Mouse (Mus musculus) MEL (cell line): ENCODE results near the gene Chd1. TPM values are rescaled to one million over a fixed set of nuclear protein-coding genes. Genes with fewer than 3 reads are reported as not detected.
A peak's percentile ranks its signal among the peaks of the same experiment; 100 is the strongest.

ENCODE experiments used
- DNase-seq: peaks from one replicate; pipeline ENCODE4 v3.0.0; 2011; ENCODE audit warnings: low read depth, low spot score
- H3K27ac ChIP-seq: 2 replicates; pipeline ENCODE4 v1.5.1; 2012; ENCODE audit warnings: low read depth, mild to moderate bottlenecking, control low read depth, low read length, moderate library complexity; ENCODE audit not compliant: control insufficient read depth
- H3K27me3 ChIP-seq, 2 experiments: fragments of 150-350 bp in 1 of 2; sonication (generic) in 1 of 2; 2 replicates each; pipeline ENCODE4 v1.6.1; 2012; ENCODE audit warnings: low read length in 2 of 2, mild to moderate bottlenecking in 2 of 2, improper control_type of control experiment in 1 of 2, moderate library complexity in 1 of 2; ENCODE audit not compliant: insufficient read depth in 2 of 2, control insufficient read depth in 1 of 2
- H3K36me3 ChIP-seq, 2 experiments: 2 replicates each; pipeline ENCODE4 v1.6.1; 2012 to 2014; ENCODE audit warnings: low read length in 2 of 2, improper control_type of control experiment in 1 of 2, inconsistent platforms in 1 of 2, mild to moderate bottlenecking in 1 of 2; ENCODE audit not compliant: insufficient read depth in 2 of 2, control insufficient read depth in 1 of 2
- H3K4me1 ChIP-seq, 2 experiments: fragments of 150-350 bp in 1 of 2; sonication (generic) in 1 of 2; 2 replicates each; pipeline ENCODE4 v1.6.1; 2012; ENCODE audit warnings: low read length in 2 of 2, improper control_type of control experiment in 1 of 2, mild to moderate bottlenecking in 1 of 2; ENCODE audit not compliant: insufficient read depth in 2 of 2, control insufficient read depth in 1 of 2
- H3K4me3 ChIP-seq, 2 experiments: fragments of 150-350 bp in 1 of 2; sonication (generic) in 1 of 2; 2 replicates each; pipeline ENCODE4 v1.5.1; 2012; ENCODE audit warnings: low read depth in 2 of 2, low read length in 2 of 2, mild to moderate bottlenecking in 2 of 2, moderate library complexity in 2 of 2, control low read depth in 1 of 2, improper control_type of control experiment in 1 of 2; ENCODE audit not compliant: control insufficient read depth in 1 of 2, insufficient read depth in 1 of 2
- H3K79me2 ChIP-seq: 2 replicates; pipeline ENCODE4 v1.6.1; 2012; ENCODE audit warnings: mild to moderate bottlenecking, low read length, moderate library complexity; ENCODE audit not compliant: control insufficient read depth, poor library complexity, insufficient read depth
- H3K9ac ChIP-seq: 2 replicates; pipeline ENCODE4 v1.6.1; 2012; ENCODE audit warnings: low read depth, mild to moderate bottlenecking, control low read depth, low read length, moderate library complexity; ENCODE audit not compliant: control insufficient read depth, poor library complexity, severe bottlenecking
- H3K9me3 ChIP-seq: fragments of 150-350 bp; sonication (generic); replicated peaks from 2 replicates; pipeline ENCODE4 v1.6.1; 2012; ENCODE audit warnings: mild to moderate bottlenecking, low read length, improper control_type of control experiment, moderate library complexity; ENCODE audit not compliant: insufficient read depth
- BHLHE40 ChIP-seq: IDR thresholded peaks from 2 replicates; pipeline ENCODE4 v1.6.1; 2012; ENCODE audit warnings: low read depth, mild to moderate bottlenecking, inconsistent platforms, low read length, improper control_type of control experiment, borderline replicate concordance
- ELF1 ChIP-seq: IDR thresholded peaks from 2 replicates; pipeline ENCODE4 v1.6.1; 2014; ENCODE audit warnings: low read depth, mild to moderate bottlenecking, inconsistent platforms, low read length, improper control_type of control experiment, moderate library complexity
- EP300 ChIP-seq, 2 experiments: IDR thresholded peaks; 2 replicates each; pipeline ENCODE4 v1.6.1; 2011; ENCODE audit warnings: improper control_type of control experiment in 2 of 2, low read length in 2 of 2, low read depth in 1 of 2, mild to moderate bottlenecking in 1 of 2
- KAT2A ChIP-seq: conservative IDR thresholded peaks from 2 replicates; pipeline ENCODE4 v1.6.1; 2012; ENCODE audit warnings: low read depth, low read length, improper control_type of control experiment, inconsistent platforms
- MAFK ChIP-seq: IDR thresholded peaks from 2 replicates; pipeline ENCODE4 v1.6.1; 2011; ENCODE audit warnings: low read depth, mild to moderate bottlenecking, low read length, improper control_type of control experiment, borderline replicate concordance
- MAZ ChIP-seq: IDR thresholded peaks from 2 replicates; pipeline ENCODE4 v1.6.1; 2012; ENCODE audit warnings: low read depth, mild to moderate bottlenecking, inconsistent platforms, low read length, improper control_type of control experiment
- MYB ChIP-seq: IDR thresholded peaks from 2 replicates; pipeline ENCODE4 v1.6.1; 2011; ENCODE audit warnings: mild to moderate bottlenecking, low read depth, low read length, improper control_type of control experiment
- POLR2AphosphoS2 ChIP-seq: IDR thresholded peaks from 2 replicates; pipeline ENCODE4 v1.6.1; 2011; ENCODE audit warnings: low read length, improper control_type of control experiment
- POLR2AphosphoS5 ChIP-seq: IDR thresholded peaks from 2 replicates; pipeline ENCODE4 v1.6.1; 2012; ENCODE audit warnings: low read depth, borderline replicate concordance, mild to moderate bottlenecking, inconsistent platforms, low read length, moderate library complexity, mixed read lengths
- TCF12 ChIP-seq: IDR thresholded peaks from 2 replicates; pipeline ENCODE4 v1.6.1; 2014; ENCODE audit warnings: low read depth, mild to moderate bottlenecking, inconsistent platforms, low read length, improper control_type of control experiment, moderate library complexity
- UBTF ChIP-seq: IDR thresholded peaks from 2 replicates; pipeline ENCODE4 v1.6.1; 2012; ENCODE audit warnings: low read depth, mild to moderate bottlenecking, inconsistent platforms, low read length, improper control_type of control experiment, moderate library complexity, borderline replicate concordance; ENCODE audit not compliant: insufficient read depth
- USF2 ChIP-seq, 2 experiments: IDR thresholded peaks; 2 replicates each; pipeline ENCODE4 v1.6.1; 2011 to 2012; ENCODE audit warnings: improper control_type of control experiment in 2 of 2, low read length in 2 of 2, borderline replicate concordance in 1 of 2, inconsistent platforms in 1 of 2, low read depth in 1 of 2, mild to moderate bottlenecking in 1 of 2; ENCODE audit not compliant: insufficient read depth in 1 of 2
- polyA plus RNA-seq, 2 experiments: library from polyadenylated mRNA; stranded (reverse) in 1 of 2; unstranded in 1 of 2; fragments of >175 nt in 1 of 2; fragments of >200 nt in 1 of 2; gene quantifications; 2 replicates each; pipeline versions ENCODE4 v1.2.1 to v1.2.4; 2012; ENCODE audit warnings: low replicate concordance in 2 of 2, low read depth in 1 of 2; ENCODE audit not compliant: insufficient read length in 2 of 2, insufficient read depth in 1 of 2, missing spikeins in 1 of 2
- total RNA-seq: library from RNA; depleted of rRNA; stranded (reverse); fragments of 300-350 nt; gene quantifications from 2 replicates; pipeline ENCODE4 v1.2.3, GENCODE M21; 2012

Gene Chd1
- total and polyA plus RNA-seq, 3 experiments: 31.1 to 164 (median 48.8) TPM

DNA sequence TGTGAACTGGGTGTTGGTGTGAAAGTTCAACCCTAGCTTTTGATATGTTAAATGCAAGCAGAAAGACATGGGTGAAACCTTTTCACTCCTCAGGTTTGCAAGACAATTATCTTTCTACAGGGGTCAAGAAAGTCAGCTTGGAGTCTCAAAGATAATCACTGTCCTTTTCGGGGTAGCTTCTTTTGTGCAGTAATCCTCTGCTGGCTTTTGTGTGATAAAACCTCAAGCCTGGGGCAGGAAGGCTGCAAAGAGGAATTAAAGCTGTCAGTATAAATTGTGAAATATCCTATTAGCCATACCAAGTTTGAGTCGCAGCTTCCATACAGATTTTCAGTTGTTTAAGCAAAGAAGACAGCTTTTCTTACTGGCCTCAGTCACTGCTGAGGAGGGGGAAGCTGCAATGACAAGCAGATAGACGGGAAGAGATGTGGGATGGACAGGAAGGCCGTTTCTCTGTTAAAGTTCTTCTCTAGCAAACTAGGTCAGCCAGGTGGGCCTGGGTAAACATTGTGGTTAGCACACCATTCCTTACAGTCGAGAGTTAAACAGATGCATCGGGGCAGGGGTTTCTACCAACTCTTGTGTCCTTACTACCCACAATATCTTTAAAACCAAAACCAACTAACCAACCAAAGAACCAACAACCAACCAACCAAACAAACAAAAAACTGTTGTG lies 26.7 kb upstream of the Chd1 start:
- H3K79me2 ChIP-seq: no peaks in the 10 kb centered on the region
- no peaks in the 10 kb centered on the region for H3K9me3 ChIP-seq
- no peaks in the 10 kb centered on the region for H3K27me3 ChIP-seq
- TF ChIP-seq TCF12 (no peak), UBTF (no peak), ELF1 (no peak), USF2 (IDR thresholded peaks at IDR 0.05; ENCODE audit: borderline replicate concordance in 1 of 2, insufficient read depth in 1 of 2, low read depth in 1 of 2, low read length in 2 of 2) (no peak), BHLHE40 (no peak), POLR2AphosphoS5 (no peak), MYB (no peak), MAZ (no peak)
- TF ChIP-seq, all 39 proteins: peak for 0
- Histone ChIP-seq H3K27ac (no peak overlapping the region), H3K4me3 (no peak overlapping the region), H3K36me3 (no peaks in the 10 kb centered on the region), H3K4me1 (no peaks in the 10 kb centered on the region; a peak in 1 of 4 replicates), H3K9ac (no peak overlapping the region)
- DNase-seq: no peak

DNA sequence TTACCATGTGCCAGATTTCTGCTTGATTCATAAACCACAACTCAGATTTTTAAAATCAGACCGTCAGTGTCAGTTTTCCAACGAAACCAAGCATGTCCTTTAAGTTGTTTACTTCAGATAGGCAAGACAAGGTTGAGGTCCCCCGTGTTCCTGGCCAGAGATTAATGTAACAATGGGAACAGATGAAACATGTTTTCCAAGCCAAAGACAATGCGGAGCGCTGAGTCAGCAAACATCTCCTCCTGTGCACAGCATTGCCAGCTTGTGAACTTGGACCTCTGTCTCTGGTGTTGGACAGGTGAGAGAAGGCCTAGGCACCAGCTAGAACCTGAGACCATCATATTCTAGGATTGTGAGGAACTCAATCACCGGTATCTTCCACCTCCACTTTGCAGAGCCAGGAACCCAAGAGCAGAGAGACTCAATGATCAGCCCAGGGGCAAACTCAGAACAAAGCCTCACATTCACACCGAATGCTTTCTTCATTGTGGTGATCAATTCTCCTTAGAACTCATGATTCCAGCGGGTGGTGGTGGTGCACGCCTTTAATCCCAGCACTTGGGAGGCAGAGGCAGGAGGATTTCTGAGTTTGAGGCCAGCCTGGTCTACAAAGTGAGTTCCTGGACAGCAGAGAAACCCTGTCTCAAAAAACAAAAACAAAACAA lies 24.7 kb upstream of the Chd1 start:
- Histone ChIP-seq H3K9ac (no peak overlapping the region), H3K27ac (no peak overlapping the region), H3K36me3 (no peaks in the 10 kb centered on the region), H3K4me3 (no peak overlapping the region), H3K79me2 (no peaks in the 10 kb centered on the region), H3K4me1 (no peaks in the 10 kb centered on the region; a peak in 1 of 4 replicates), H3K9me3 (no peaks in the 10 kb centered on the region), H3K27me3 (no peaks in the 10 kb centered on the region)
- no peak for TF ChIP-seq POLR2AphosphoS2
- TF ChIP-seq MAFK: peak; percentile 60; the same call in 1 of the 2 replicates
- no peak for TF ChIP-seq KAT2A
- TF ChIP-seq EP300 (IDR thresholded peaks at IDR 0.05; ENCODE audit: low read depth in 1 of 2, low read length in 2 of 2): no peak
- no peak for TF ChIP-seq USF2 (IDR thresholded peaks at IDR 0.05; ENCODE audit: borderline replicate concordance in 1 of 2, insufficient read depth in 1 of 2, low read depth in 1 of 2, low read length in 2 of 2)
- no peak for DNase-seq
